Mouse (Mus musculus): ENCODE results near the gene Gm9922. TPM values are rescaled to one million over a fixed set of nuclear protein-coding genes. Genes with fewer than 3 reads are reported as not detected.

The Gm9922 gene
- total RNA-seq (2021): 1 to 10 TPM; 1.1 to 1.2 TPM

DNA sequence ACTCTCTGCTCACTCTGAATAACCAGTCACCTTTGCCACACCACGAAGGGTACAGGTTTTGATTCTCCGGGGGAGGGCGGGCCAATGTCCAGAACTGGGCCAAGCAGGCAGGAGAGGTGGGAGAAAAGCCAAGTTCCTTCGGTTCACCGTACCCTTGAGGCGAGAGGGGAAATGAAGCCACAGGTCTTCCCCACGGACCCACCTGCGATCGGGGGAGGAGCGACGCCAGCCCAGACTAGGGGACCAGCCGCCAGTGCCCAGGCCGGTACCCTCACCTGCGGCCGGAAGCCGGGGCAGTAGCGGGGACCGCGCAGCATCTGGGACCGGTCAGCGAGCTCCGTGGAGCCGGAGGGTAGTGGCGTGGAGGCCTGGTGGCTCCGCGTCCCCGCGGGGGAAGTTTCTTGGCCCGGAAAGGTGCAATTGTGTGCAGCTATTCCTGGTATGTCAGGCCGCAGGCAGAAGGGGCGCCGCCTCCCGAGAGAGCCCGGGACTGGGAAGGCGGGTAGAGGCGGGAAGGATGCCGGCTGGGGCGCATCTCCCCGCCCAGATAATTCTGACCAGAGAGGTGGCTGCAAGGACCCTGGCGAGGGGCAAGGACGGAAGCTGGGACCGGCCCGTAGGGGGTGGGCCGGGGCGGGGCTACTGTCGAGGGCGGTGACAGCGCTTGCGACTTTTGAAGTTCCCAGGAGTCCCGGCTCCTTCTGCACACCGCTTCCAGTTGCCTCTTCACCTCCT is at the start of gene Gm9922, which contains the start of gene Lmo7:
Gene Gm9922, minus strand, starts transcription at position 578 of the 735 bp plus-strand sequence.
Gene Lmo7, plus strand, starts transcription at position 721 of the 735 bp plus-strand sequence.
- intact Hi-C loops (cut with DNase I): loop anchor here (5.0 kb wide), 1 partner anchor 77 kb away; the partner anchor contains the start of gene Uchl3
- DNase-seq: peak; percentile 71 to 75

GRCm38 (mm10) chr14:101778426-101778825 is 48.8 kb upstream of the Gm9922 start:
- no peak for DNase-seq
- intact Hi-C loops (cut with DNase I): no loop called here

GRCm38 (mm10) chr14:101777129-101777493 is 47.5 kb upstream of the Gm9922 start:
- no peak for DNase-seq
- intact Hi-C loops (cut with DNase I): no loop called here

GRCm38 (mm10) chr14:101776296-101777128 is 46.9 kb upstream of the Gm9922 start:
- no peak for DNase-seq
- intact Hi-C loops (cut with DNase I): no loop called here

GRCm38 (mm10) chr14:101774631-101775030 is 45.0 kb upstream of the Gm9922 start:
- intact Hi-C loops (cut with DNase I): loop anchor here (5.0 kb wide), 1 partner anchor 738 kb away; no protein-coding TSS in a partner anchor
- DNase-seq: peak; percentile 16 to 18

DNA sequence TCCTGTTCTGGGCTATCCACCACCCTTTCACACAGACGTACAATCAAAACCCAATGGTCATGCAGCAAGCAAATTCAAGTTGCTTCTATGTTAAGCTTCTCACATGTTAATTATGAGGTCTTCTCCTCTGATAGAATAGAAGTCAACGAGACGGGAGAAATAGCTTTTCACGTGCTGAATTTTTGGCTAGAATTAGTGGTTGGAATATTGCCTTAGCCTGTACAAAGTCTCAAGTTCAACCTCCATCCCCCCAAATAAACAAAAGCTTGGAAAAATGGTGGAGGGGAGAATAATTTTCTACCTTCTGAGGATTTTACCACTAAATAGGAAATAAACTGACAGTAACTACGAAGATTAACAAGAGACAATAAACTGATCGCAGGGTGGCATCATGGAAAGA is 42.1 kb upstream of the Gm9922 start:
- no peak for DNase-seq
- intact Hi-C loops (cut with DNase I): loop anchor here (5.0 kb wide), 1 partner anchor 741 kb away; no protein-coding TSS in a partner anchor

- DNase-seq: no peak
- intact Hi-C loops (cut with DNase I): loop anchor here (5.0 kb wide), 1 partner anchor 741 kb away; no protein-coding TSS in a partner anchor
Measured at GRCm38 (mm10) chr14:101771336-101771735, 41.7 kb upstream of the Gm9922 start.

DNA sequence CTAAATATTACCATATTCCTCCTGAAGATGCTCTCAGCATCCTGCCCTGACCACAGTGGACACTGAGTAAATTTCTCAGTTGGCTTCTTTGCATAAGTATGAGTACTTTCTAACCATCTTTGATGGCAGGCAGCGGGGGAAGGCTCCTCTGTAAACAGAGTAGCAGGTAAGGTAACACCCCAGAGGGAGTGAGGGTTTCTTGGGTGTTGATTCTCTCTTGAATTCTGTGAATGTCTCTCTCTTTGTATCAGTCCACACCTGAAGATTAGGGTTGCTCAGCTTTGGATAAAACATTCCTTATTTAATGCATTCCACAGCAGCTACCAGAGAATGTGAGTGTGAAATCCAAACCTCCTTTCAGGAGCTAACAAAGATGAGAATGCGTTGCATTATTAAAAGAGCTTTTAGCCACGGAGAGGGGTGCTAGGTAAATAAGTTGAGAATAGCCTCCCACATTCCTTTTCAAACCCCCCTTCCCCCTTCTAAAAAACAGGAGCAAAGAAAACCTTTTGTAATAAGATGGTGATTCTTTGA is 34.2 kb upstream of the Gm9922 start:
- DNase-seq: no peak
- intact Hi-C loops (cut with DNase I): no loop called here

- DNase-seq: no peak
- intact Hi-C loops (cut with DNase I): no loop called here
Measured at GRCm38 (mm10) chr14:101762267-101762666, 32.7 kb upstream of the Gm9922 start.

DNA sequence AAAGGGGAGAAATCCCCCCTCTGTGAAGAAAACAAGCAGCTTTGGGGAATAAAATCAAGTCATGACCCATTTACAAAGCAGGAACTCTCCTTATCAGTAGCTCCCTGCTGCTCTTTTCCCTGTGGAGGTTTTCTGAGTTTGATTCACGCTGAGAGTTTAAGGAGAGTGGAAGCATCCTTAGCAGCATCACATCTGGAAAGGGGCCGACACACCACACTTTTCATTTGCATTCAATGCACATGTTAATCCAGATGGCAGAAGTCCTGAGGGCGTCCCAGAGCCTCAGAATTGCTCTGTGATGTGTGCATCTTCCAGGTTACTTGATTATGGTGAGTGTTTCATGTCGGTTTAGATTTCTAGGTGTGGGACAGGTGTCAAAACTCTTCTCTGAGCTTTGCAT is 25.8 kb upstream of the Gm9922 start:
- intact Hi-C loops (cut with DNase I): no loop called here
- DNase-seq: no peak

GRCm38 (mm10) chr14:101750910-101751309 is 21.3 kb upstream of the Gm9922 start:
- intact Hi-C loops (cut with DNase I): no loop called here
- DNase-seq: no peak

- no peak for DNase-seq
- intact Hi-C loops (cut with DNase I): no loop called here
Measured at GRCm38 (mm10) chr14:101748436-101748835, 18.8 kb upstream of the Gm9922 start.

- intact Hi-C loops (cut with DNase I): no loop called here
- no peak for DNase-seq
Measured at GRCm38 (mm10) chr14:101747811-101748210, 18.2 kb upstream of the Gm9922 start.

DNA sequence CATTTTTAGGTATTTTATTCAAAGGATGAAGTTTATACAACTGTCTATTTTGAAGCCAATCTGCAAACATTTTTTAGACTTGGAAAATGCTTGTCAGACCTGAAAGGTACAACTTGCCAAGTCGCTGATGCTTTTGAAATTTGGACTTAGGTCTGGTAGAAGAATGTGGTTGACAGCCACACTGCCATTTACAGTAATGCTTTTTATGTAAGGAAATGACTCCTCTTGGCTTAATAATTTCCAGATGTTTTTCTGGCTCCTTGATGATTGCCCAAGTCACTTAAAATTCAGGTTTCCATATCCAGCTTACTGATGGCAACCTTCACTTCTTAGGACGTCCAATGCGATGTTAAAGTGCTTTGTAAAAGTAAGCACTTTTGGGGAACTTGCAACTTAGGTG is 17.0 kb upstream of the Gm9922 start:
- DNase-seq: no peak
- intact Hi-C loops (cut with DNase I): no loop called here

GRCm38 (mm10) chr14:101737501-101737900 is 7.9 kb upstream of the Gm9922 start:
- DNase-seq: no peak
- intact Hi-C loops (cut with DNase I): no loop called here

- intact Hi-C loops (cut with DNase I): no loop called here
- no peak for DNase-seq
Measured at GRCm38 (mm10) chr14:101733542-101734303, 4.1 kb upstream of the Gm9922 start.

GRCm38 (mm10) chr14:101729972-101730692 is 518 bp upstream of the Gm9922 start:
- no peak for DNase-seq
- intact Hi-C loops (cut with DNase I): loop anchor here (5.0 kb wide), 1 partner anchor 78 kb away; the partner anchor contains the start of gene Uchl3

- no peak for DNase-seq
- intact Hi-C loops (cut with DNase I): no loop called here
Measured at GRCm38 (mm10) chr14:101714414-101714813, 15.2 kb downstream of the Gm9922 start.

DNA sequence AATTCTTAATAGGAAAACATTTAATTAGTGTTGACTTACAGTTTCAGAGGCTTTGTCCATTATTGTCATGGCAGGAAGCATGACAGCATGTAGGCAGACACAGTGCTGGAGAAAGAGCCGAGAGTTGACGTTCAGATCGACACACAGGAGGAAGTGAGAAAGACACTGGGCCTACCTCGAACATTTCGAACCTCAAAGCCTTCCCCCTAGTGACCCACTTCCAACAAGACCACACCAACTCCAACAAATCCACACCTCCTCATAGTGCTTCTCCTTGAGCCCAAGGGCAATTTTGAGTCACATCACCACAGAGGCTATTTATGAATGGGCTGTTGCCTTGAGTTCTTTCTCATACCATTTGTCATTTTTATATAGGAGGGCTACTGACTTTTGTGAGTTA is 22.5 kb downstream of the Gm9922 start:
- no peak for DNase-seq
- intact Hi-C loops (cut with DNase I): no loop called here

GRCm38 (mm10) chr14:101704479-101704878 is 25.1 kb downstream of the Gm9922 start:
- no peak for DNase-seq
- intact Hi-C loops (cut with DNase I): no loop called here
